Mouse (Mus musculus) monocyte, adult 2 months (primary cell): ENCODE results near the gene Chst15.

Experiments used
- DNase-seq, 2 experiments: peaks; one replicate each; pipeline ENCODE4 v3.0.0; 2022; ENCODE audit warnings: low spot score in 2 of 2, low read depth in 1 of 2

Gene Chst15

DNA sequence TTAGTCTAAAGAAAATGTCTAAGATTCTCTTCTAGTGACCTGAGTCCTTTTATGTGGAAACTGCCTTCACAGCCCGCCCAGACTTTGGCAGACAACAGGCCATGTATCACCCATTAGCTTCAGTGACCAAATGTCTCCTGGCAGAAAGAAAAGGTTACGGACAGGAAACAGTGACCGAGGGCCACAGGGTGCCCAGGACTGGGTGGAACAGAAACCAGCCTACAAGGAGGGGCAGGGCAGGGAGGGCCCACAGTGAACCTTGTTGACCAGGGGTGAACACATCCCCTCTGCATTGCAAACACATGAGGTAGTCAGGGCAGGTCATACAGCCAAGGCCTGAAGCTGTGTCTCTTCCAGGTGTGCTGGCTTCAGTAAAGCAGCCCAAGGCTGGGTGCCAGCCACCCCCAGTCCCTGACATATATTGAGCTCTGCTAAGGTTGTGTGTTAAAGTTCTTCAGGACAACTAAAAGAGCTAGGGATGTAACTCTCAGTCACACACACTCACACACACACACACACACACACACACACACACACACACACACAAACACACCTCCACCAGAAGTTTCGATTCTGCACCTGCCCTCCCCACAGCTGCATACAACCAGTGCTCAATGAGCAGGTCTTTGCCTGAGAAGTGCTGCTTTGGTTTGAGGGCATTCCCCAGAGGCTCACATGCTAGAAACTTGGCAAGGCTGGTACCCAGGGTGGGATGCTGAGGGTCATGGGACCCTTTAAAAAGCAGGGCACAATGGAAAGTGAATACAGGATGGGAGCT lies 49.1 kb downstream of the Chst15 start:
- no peak for DNase-seq

DNA sequence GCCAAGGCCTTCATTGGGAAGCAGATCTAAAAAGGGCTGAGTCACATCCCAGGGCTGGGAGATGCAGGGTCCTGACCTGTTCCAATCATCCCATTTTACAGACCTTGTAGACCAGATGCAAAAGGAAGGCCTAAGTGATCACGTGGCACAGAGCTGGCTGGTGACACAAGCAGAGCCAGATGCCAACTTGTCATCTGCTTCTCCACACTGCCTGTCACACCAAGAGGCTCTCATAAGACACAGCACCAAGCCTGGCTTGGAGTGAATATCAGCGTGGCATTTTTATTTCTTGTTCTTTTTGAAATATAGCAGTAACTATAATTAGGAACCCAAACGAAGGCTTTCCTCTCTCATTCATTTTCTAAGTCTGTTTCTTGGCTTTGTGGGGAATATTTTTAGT lies 52.3 kb downstream of the Chst15 start:
- DNase-seq = no peak

DNA sequence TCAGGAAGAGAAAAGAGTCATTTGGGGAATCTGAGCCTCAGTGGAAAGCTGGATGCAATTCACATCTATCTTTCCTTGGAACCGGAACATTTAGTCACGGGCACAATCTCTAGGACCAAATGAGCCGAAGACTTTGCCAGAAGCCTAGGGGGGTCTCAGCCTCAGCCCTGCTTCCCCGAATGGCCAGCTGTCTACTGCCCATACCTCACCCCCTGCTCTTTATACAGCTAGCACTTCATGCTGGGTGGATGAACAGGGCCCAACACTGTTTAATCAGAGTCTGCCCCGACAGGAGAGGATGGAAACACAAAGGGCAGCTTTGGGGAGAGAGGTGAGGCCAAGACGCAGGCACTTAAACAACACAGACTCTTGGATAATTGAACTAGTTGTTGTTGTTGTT lies 53.8 kb downstream of the Chst15 start:
- no peak for DNase-seq

DNA sequence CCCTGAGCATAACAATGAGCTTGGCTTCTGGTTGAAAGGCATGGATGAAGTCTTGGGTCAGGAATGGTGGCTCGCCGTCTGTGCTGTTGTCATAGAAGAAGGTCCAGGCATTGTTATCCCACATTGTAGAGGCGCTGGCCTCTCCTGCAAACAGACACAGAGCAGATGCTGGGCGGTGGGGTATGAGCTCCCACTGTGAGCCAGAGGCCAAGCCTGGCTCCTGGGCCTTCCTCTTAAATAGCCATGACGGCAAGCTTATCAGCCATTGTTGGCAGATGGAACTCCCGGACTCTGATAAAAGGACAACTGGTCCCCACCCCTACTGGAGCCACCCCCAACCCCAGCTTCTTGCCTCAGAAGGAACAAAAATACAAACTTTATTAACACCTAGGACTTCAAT lies 54.3 kb downstream of the Chst15 start:
- DNase-seq = no peak

DNA sequence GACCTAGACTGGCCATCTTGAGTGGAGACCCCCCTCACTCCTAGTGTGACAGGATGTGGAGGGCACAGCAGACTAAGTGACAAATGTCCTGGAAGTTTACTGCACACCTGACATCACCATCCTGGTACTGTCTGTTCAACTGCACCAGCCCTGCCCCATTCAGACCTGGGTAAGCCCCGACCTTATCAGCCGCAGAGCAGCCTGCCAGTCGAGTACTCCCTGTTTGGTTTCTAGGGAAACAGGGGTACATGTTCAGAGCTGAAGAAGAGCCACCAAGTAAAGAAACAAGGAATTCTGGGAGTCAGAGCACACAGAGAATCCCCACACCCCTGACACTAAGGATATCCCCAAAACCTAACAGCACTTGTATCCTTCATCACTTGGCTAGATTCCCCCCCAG lies 55.1 kb downstream of the Chst15 start:
- no peak for DNase-seq

DNA sequence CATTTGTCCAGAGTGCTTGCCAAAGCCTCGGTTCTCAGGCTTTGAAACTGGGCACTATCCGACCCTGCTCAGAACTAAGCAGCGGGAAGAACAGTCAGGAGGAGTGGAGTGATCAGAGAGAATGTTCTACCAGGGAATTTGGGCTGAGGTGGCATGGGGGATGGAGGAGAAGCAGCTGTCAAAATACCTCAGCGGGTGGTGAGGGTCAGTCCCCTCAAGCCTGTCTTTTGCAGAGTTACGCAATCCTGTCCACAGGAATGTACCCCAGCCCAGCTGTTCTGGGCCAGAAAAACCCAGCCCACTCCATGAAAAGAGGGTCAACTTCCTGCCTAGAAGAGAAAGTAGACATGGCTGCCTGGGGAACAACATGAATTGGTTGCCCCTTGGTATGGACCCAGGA lies 56.4 kb downstream of the Chst15 start:
- DNase-seq = no peak

DNA sequence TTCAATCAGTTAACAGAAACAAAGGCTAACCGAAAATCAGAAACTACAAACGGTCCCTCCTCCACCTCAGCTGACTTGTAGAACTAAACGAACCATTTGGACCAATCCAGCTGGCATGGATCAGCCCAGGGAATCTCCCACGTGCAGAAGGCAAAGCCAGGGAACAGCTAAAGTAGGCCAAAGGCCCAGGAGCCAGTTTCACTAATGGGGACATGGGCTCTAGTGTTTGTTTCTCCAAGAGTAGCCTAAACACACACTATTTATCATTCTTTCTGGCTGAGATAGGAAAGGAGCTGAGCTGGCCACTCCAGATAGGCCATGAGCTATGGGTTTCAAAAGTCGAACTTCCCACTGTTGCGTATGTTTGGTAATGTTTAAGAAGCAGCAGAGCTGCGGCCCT lies 58.2 kb downstream of the Chst15 start:
- no peak for DNase-seq

DNA sequence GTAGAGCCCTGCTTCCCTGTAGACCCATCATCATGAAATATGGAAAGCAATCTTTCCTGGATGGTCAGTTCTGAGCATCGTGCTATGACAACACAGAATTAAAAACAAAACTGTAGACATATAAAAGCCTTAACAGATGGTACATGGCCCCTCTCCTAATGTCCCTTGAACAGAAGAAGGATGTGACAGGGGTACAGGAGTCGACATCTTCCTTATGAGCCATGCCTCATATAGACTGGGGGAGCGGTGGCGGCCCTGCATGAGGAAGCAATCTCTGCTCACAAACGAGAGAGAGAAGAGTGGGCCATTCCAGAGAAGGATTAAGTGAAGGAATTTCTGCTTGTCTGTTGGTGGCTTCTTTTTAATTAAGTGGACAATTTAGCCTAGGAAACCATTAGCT lies 58.8 kb downstream of the Chst15 start:
- DNase-seq = no peak

DNA sequence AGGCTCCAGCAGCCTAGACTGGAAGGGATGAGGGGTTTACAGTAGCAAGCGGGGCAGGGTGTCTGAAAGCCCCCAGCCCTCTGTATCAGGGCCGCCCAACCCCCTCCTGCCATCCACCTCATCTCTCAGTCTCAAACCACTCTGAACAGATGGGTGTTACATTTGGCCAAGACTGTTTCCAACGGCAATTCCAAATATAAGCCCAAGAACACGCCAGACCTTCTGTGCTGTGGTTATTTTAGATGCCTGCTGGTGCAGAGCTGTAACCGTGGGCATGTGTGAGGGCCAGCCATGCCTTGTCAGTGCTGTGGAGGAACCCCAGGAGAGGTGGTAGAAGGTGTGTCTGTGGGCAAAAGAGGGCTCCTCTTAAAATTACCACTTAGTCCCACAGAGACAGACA lies 63.5 kb downstream of the Chst15 start:
- no peak for DNase-seq

DNA sequence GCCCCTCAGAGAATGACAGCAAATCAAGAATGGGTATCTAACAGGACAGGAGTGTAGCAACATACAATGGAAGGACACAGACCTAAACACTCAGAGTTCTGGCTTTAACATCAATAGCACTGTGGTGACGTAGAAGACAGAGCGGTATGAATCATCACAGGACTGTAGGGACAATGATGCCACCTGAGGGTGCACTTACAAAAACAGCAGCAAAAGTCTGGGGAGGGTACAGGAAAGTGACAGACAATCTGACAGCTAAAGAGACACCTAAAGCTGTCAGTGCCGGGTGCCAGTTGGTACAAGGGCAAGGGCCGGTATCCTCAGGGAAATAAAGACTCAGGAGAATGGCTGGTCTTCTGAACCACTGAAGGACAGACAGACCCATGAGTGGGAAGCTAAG lies 64.0 kb downstream of the Chst15 start:
- DNase-seq = no peak

DNA sequence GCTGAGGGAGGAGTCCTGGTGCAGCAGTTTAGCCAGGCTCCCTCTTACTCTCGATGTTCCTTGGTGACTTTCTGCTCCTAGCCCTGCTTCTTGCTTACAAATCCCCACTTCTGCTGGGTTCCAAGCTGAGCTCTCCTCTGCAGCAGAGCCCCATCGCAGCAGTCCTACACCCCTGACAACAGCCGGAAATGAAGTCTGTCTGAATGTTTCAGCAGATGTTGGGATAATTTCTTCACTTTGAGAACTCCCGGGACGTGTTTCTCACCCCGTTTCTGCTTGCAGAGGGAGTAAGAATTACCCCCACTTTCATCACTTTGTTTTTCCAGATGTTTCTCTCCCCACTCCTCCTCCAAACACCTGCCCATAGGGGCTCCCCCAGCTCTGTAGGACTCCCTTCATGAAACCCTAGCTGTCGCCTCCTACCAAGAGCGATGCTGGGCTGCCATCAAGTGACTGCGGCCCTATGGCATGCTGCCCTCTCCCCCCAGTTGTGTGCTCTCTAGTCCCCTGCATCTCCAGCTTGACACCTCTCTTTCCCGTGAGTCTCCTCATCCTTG lies 67.4 kb downstream of the Chst15 start:
- DNase-seq = no peak

DNA sequence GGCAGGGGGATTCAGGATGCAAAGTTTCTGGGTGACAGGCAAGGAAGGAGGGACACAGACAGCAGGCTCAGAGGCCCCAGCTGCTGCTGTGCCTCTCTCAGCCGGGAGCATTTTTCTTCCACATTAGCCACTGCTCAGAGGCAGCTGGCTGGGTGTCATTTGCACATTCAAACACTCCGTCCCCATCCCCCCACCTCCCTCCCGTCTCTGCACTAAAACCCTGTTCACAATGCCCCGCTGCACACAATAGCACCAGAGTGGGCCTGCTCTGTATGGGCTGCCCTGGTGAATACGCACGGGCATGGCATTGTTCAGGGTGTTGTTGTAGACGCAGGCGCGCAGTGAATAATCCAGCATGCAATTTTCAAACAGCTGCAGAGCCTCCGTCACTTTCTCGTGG lies 69.5 kb downstream of the Chst15 start:
- no peak for DNase-seq

DNA sequence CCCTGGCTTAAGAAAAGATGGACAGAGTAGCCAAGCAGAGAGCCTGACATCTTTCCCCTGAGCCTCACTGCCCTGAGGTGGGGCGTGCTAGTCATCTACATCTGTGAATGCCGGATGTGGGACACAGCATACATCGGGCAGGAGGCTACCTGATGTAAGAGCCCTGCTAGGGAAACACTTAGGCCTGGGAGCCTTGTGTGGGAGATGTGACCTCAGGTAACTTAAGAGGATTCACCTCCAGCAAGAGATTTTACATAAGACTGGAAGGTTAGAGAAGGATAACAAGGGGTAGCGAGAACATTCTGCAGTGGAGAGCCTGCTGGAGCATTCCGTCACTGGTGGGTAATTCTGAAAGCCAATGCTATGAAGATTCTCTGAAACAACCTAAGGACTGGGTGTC lies 69.9 kb downstream of the Chst15 start:
- no peak for DNase-seq

DNA sequence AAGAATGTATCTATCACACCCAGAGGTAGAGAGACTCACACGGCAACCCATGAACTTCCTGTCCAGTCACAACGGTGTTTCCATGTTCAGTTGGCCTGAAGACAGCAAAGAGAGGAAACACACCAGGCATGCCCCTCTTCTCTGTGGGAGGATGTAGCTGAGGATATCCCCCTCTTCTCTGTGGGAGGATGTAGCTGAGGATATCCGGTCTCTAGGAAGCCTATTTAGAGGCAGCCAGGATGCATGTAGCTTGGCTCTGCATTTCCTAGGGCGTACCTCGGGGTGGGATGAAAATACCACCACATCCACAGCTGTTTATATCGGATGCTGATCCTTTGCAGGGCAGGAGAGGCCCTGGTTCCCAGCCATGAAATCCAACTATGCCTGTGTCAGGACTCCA lies 71.3 kb downstream of the Chst15 start:
- DNase-seq = no peak

DNA sequence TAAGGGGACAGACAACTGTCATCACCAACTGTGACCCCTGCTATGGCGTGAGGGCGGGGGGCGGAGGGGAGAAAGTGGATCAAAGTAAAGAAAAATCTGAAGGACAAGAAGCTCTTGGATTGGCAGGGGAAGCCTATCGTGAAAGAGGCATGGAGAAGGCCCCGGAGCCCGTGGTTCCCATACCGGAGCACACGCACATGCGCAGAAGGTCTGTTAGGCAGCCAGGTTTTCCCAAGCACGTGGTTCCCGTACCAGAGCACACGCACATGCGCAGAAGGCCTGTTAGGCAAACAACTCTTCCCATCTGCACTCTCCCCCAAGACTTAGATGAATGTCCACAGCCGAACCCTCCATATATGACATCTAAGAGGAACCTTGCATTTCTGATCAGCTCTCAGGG lies 72.4 kb downstream of the Chst15 start:
- no peak for DNase-seq

DNA sequence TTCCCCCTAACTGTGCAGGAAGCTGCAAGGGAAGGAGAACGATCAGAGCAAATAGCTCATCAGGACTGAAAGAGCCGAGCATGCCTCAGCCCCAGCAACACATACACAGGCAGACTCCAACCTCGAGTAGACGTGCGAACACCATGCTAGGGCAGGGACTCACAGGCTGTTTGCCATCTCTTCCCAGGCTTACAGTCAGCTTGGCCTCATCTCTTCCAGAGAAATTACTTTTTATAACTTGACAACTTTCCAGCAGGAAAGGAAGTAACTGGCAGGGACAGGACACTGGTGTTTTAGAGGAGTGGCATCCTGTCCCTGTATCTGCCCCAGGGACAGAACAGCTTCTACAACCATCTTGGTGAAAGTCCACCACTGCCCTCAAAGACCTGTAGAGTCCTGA lies 73.8 kb downstream of the Chst15 start:
- no peak for DNase-seq

DNA sequence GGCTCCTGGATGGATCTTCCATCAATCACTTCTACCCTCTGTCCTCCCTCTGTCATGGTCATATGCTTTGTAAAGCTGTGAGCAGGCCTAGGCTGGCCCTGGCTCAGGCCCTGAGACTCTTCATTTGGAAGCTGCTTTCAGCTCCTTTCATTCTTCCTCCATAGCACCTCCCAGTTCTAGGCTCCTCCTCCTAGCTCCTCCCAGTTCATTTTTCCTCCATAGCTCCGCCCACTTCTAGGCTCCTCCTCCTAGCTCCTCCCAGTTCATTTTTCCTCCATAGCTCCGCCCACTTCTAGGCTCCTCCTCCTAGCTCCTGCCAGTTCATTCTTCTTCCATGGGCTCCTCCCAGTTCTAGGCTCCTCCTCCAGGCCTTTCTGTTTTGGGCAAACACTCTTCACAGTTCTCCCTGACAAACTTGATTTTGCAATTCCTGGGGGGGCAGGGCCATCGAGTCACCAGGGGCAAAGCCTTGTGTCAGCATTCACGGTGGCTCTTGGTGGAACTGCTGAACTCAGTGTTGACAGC lies 74.3 kb downstream of the Chst15 start:
- DNase-seq = peak; percentile 26 to 32

DNA sequence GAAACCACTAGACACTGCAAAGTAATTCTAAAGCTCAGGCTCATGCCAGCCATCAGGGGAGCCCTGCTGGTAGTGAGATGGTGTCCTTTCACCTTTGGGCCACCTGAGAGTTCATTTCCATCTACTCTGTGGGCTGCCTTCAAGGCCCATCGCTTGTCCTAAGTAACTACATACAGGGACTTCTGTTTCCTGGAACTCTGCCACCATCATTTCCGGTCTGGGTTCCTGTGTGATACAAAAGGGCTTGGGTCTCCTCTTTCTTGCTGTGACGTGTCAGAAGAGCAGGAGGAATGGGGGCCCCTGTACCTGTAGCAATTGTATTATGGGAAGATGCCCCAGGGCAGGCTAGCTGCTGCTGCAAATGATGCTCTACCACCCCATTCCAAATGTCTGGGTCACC lies 78.1 kb downstream of the Chst15 start:
- DNase-seq = no peak

DNA sequence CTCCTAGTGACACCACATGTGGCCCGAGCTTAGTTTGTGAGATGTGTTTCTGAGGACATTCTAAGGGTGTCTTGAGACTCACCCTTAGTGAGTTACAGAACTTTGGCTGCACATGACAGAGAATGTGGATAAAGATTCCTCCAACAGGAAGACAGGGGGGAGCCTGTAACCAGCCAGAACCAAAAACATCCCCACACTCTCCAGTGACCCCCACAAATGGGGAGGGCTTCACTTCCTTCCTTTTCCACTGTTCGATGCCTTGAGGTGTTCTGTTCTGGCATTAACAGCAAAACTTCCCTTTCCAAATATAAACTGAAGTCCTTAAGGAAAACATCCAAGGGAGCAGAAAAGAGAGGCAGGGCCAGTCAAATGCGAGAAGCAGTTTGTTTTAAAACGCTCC lies 79.8 kb downstream of the Chst15 start:
- DNase-seq = no peak

DNA sequence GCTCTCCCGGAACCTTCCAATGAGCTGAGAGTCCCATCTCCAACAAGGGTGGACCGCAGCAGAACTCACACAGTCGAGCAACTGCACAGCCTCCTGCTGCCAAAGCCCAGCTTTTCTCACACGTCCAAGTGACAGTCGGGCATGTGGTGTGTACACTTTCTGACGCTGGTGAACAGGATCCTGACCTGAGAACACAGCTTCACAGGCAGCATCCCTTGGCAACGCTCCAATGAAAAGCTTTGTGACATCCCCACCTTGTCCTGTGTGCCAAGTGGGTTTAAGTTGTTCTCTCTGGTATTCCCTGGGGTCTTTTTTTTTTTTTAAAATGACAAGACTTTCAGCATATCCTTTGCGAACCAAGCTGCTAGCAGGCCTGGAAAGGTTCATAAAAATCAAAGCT lies 80.2 kb downstream of the Chst15 start:
- no peak for DNase-seq

DNA sequence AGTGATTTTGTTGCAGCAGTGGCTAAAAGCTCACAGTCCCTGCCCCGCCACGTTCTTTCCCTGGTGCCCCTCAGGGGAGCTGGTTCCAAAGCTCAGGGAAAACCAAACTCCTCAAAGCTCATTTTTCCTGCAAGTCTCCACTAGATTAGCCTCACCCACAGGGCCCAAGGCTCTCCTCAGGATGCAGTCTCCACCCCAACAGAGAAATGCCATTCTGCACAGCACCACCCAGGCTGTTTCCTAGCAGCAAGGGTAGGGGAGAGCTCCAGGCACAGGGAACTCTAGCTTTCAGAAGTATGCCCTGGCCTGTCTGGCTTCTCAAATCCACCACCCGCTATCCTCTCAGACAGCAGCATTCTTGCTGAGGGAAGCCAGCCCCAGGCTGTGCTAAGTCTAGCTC lies 82.8 kb downstream of the Chst15 start:
- DNase-seq = no peak

DNA sequence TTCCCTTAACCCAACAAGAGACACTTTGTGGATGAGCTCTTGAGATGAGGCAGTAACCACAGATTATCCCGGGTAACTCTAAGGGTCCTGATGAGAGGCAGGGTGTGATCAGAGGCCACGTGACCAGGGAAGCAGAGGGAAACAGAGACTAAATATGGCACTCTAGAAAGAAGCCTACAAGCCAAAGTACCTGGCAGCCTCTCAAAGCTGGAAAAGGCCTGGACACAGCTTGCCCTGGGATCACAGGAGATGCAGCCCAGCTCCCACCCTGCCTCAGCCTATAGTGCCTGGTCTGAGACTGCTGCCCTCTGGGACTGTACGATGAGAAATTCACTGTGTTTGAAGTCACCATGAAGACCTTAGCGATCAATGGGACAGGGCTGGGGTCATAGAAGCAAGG lies 83.3 kb downstream of the Chst15 start:
- DNase-seq = no peak

DNA sequence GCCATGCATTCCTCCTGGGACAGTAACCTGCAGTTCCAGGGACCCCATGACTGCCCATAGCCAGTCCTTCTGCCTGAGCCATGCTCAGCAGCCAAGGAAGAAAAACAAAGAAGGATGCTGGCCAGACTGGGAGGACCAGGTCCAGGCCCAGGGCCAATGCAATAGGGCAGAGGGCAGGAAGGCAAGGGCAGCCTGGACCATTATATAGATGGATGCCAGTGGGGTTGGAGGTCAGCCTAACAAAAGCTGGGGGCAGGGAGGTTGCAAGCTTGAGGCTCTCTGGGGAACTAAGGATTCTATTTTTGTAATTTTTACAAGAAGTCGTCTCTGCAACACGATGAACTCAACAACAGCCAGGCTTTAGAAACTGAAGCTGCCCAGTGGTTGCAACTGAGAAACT lies 84.1 kb downstream of the Chst15 start:
- DNase-seq = no peak
